Mouse (Mus musculus): ENCODE results near the gene Slc25a3. TPM values are rescaled to one million over a fixed set of nuclear protein-coding genes. Genes with fewer than 3 reads are reported as not detected.

The Slc25a3 gene
- total and polyA plus RNA-seq, 3 experiments: 428 to 792 (median 509) TPM

DNA sequence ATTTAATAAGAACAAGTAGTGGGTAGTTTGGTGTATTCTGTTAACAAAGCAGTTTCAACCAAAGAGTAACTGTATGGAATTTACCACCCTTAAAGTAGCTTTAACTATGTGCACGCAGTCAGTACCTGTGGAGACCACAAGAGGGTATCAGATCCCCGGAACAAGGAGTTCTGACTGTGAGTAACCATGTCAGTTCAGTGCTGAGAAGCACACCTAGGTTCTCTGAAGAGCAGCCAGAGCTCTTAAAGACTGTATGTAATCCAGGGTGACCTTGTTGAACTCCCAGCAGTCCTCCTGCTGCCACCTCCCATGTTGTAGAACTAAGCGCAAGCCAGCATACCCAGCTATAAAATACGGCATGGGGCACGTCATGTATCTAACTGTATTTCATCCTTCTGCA is 43.0 kb upstream of the Slc25a3 start (continued):
- TF ChIP-seq IRF4 (IDR thresholded peaks at IDR 0.05; ENCODE audit: low read depth, low read length): peak; percentile 20; the same call in 1 of the 2 replicates

DNA sequence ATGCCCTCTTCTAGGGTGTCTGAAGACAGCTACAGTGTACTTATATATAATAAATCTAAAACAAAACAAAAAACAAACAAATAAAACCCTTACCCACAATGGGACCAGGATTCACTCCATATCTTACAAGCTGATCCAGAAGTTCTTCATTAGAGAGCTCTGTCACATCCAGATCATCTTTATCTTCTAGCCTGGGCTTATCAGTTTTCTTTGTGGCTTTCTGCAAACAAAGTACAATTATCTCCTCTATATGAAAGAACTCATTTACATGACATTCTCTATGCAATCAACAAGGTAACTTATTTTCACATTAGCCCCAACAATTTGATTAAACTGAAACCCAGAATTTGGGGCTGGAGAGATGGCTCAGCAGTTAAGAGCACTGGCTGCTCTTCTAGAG is 42.0 kb upstream of the Slc25a3 start:
- Histone ChIP-seq H3K9ac (ENCODE audit: insufficient read depth, low read depth) (0 out of 2 replicates have a peak overlapping the region, but pooled peaks have one; percentile 20), H3K36me3 (replicated peaks in 1 of 2; ENCODE audit: control insufficient read depth in 1 of 2, insufficient read depth in 1 of 2, low read length in 1 of 2) (peaks cover 38 to 50% of the 10 kb centered on the region in 2 experiments), H3K27me3 (replicated peaks) (no peaks in the 10 kb centered on the region), H3K27ac (ENCODE audit: insufficient read depth, low read depth) (no peak overlapping the region), H3K4me3 (replicated peaks in 1 of 3; ENCODE audit: low read depth in 2 of 3, low read length in 2 of 3, poor library complexity in 1 of 3) (no peak overlapping the region), H3K4me1 (ENCODE audit: control insufficient read depth in 1 of 2, insufficient read depth in 2 of 2) (peaks cover 0 to 51% of the 10 kb centered on the region in 2 experiments; a peak in 2 of 4 replicates), H3K79me2 (replicated peaks; ENCODE audit: control insufficient read depth, extremely low read depth, insufficient read depth, poor library complexity, severe bottlenecking) (peaks cover 75% of the 10 kb centered on the region), H3K9me3 (replicated peaks; ENCODE audit: low read length) (no peaks in the 10 kb centered on the region), H3K4me2 (ENCODE audit: insufficient read depth, low read depth, poor library complexity, severe bottlenecking) (no peak overlapping the region)
- DNase-seq (ENCODE audit: extremely low read depth): no peak
- in situ Hi-C loops (cut with MboI; ENCODE audit: low pct_ligation_motif_present, low pct_unique_long_range_greater_than_20kb, low sequenced_read_pairs): no loop called here
- dilution Hi-C loops (cut with MboI; ENCODE audit: extremely low pct_ligation_motif_present, extremely low pct_unique_long_range_greater_than_20kb, low sequenced_read_pairs): no loop called here
- no peak for TF ChIP-seq EP300 (IDR thresholded peaks at IDR 0.05; ENCODE audit: low read length)
- no peak for TF ChIP-seq IRF4 (IDR thresholded peaks at IDR 0.05; ENCODE audit: low read depth, low read length)
- TF ChIP-seq ETS1 (conservative IDR thresholded peaks at IDR 0.05; ENCODE audit: low read depth, low read length): no peak

DNA sequence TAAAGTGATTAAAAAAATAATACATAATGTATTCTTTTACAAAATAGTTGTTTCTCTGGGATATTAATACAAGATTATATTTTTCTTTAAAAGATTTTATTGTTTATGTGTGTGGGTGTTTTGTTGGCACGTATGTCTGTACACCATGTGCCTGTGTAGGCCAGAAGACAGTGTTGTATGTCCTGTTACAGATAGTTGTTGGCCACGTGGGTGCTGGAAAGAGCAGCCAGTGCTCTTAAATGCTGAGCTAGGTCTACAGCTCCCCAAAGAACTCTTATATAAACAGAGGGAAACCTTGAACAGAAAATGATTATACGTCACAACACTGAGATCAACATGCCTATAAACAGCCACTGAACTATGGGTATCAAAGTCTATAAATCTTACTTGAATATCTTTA is 40.6 kb upstream of the Slc25a3 start:
- Histone ChIP-seq H3K4me1 (ENCODE audit: control insufficient read depth in 1 of 2, insufficient read depth in 2 of 2) (peaks cover 0 to 51% of the 10 kb centered on the region in 2 experiments; a peak in 2 of 4 replicates), H3K79me2 (replicated peaks; ENCODE audit: control insufficient read depth, extremely low read depth, insufficient read depth, poor library complexity, severe bottlenecking) (peaks cover 67% of the 10 kb centered on the region), H3K36me3 (replicated peaks in 1 of 2; ENCODE audit: control insufficient read depth in 1 of 2, insufficient read depth in 1 of 2, low read length in 1 of 2) (peaks cover 46 to 64% of the 10 kb centered on the region in 2 experiments), H3K4me2 (ENCODE audit: insufficient read depth, low read depth, poor library complexity, severe bottlenecking) (no peak overlapping the region), H3K27ac (ENCODE audit: insufficient read depth, low read depth) (no peak overlapping the region), H3K9ac (ENCODE audit: insufficient read depth, low read depth) (no peak overlapping the region), H3K27me3 (replicated peaks) (no peaks in the 10 kb centered on the region), H3K4me3 (replicated peaks in 1 of 3; ENCODE audit: low read depth in 2 of 3, low read length in 2 of 3, poor library complexity in 1 of 3) (no peak overlapping the region), H3K9me3 (replicated peaks; ENCODE audit: low read length) (no peaks in the 10 kb centered on the region)
- TF ChIP-seq IRF4 (IDR thresholded peaks at IDR 0.05; ENCODE audit: low read depth, low read length): no peak
- no peak for TF ChIP-seq RAD21 (IDR thresholded peaks at IDR 0.05; ENCODE audit: low read depth, low read length)
- TF ChIP-seq MAFK (IDR thresholded peaks at IDR 0.05; ENCODE audit: insufficient replicate concordance, low read length): no peak
- dilution Hi-C loops (cut with MboI; ENCODE audit: extremely low pct_ligation_motif_present, extremely low pct_unique_long_range_greater_than_20kb, low sequenced_read_pairs) (no loop called here), in situ Hi-C loops (cut with MboI; ENCODE audit: low pct_ligation_motif_present, low pct_unique_long_range_greater_than_20kb, low sequenced_read_pairs) (no loop called here)
- no peak for DNase-seq (ENCODE audit: extremely low read depth)

DNA sequence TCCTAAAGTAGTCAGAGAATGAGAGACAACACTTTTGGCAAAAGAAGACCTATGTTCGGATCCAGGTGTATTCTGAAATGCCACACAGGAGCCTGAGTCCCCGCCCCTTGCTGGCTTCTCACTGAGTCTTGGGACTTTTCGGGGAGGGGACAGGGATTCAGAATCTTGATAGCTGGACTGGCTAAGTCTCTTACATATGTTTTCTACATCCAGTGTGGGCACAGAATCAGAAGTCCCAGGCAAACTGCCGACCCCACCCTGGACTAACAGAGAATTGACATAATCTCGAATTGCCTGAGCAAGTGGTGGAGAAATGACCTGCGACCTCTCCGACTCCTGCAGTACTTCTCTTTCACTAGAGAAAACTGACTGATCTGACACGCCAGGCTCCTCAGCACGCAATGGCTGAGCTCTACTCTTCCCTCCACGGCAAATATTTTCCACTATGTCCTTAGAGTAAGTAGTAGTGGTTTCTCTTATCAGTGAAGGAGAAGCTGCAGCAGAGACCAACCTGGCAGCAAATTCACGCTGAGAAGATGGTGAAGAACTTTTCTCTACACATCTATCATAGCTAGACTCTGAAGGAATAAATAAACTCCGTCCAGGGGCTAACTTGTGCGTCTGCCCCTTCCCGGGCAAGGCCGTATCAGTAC is 38.8 kb upstream of the Slc25a3 start:
- no peak overlapping the region for H3K4me3 ChIP-seq (replicated peaks in 1 of 3; ENCODE audit: low read depth in 2 of 3, low read length in 2 of 3, poor library complexity in 1 of 3)
- H3K4me1 ChIP-seq (ENCODE audit: control insufficient read depth in 1 of 2, insufficient read depth in 2 of 2): peaks cover 2 to 67% of the 10 kb centered on the region in 2 experiments
- peaks cover 58 to 81% of the 10 kb centered on the region in 2 experiments for H3K36me3 ChIP-seq (replicated peaks in 1 of 2; ENCODE audit: control insufficient read depth in 1 of 2, insufficient read depth in 1 of 2, low read length in 1 of 2)
- in situ Hi-C loops (cut with MboI; ENCODE audit: low pct_ligation_motif_present, low pct_unique_long_range_greater_than_20kb, low sequenced_read_pairs): no loop called here
- no peak overlapping the region for H3K9ac ChIP-seq (ENCODE audit: insufficient read depth, low read depth)
- DNase-seq (ENCODE audit: extremely low read depth): no peak
- H3K9me3 ChIP-seq (replicated peaks; ENCODE audit: low read length): no peaks in the 10 kb centered on the region
- H3K27me3 ChIP-seq (replicated peaks): no peaks in the 10 kb centered on the region
- no peak overlapping the region for H3K4me2 ChIP-seq (ENCODE audit: insufficient read depth, low read depth, poor library complexity, severe bottlenecking)
- H3K27ac ChIP-seq (ENCODE audit: insufficient read depth, low read depth): no peak overlapping the region
- no peak for TF ChIP-seq ZC3H11A (IDR thresholded peaks at IDR 0.05; ENCODE audit: low read depth, low read length)
- TF ChIP-seq NRF1 (IDR thresholded peaks at IDR 0.05; ENCODE audit: low read depth, low read length): no peak
- TF ChIP-seq E2F4 (IDR thresholded peaks at IDR 0.05; ENCODE audit: insufficient replicate concordance, low read depth, low read length): no peak
- TF ChIP-seq ELF1 (IDR thresholded peaks at IDR 0.05; ENCODE audit: low read depth, low read length): no peak
- TF ChIP-seq ZMIZ1 (IDR thresholded peaks at IDR 0.05; ENCODE audit: low read depth, low read length): no peak
- TF ChIP-seq POLR2AphosphoS2 (IDR thresholded peaks at IDR 0.05; ENCODE audit: low read depth, low read length): no peak
- no peak for TF ChIP-seq MYC (IDR thresholded peaks at IDR 0.05; ENCODE audit: low read depth, low read length)
- TF ChIP-seq PAX5 (IDR thresholded peaks at IDR 0.05; ENCODE audit: low read length): no peak
- no peak for TF ChIP-seq MAZ (IDR thresholded peaks at IDR 0.05; ENCODE audit: low read depth, low read length)
- no peak for TF ChIP-seq IRF4 (IDR thresholded peaks at IDR 0.05; ENCODE audit: low read depth, low read length)
- no peak for TF ChIP-seq CHD2 (IDR thresholded peaks at IDR 0.05; ENCODE audit: low read length)
- no peak for TF ChIP-seq USF2 (conservative IDR thresholded peaks at IDR 0.05; ENCODE audit: low read depth, low read length)
- no peak for TF ChIP-seq TCF12 (IDR thresholded peaks at IDR 0.05; ENCODE audit: low read depth, low read length)
- no peak for TF ChIP-seq SIN3A (IDR thresholded peaks at IDR 0.05; ENCODE audit: low read length)
- no peak for TF ChIP-seq SMC3 (IDR thresholded peaks at IDR 0.05; ENCODE audit: low read depth, low read length)
- H3K79me2 ChIP-seq (replicated peaks; ENCODE audit: control insufficient read depth, extremely low read depth, insufficient read depth, poor library complexity, severe bottlenecking): peaks cover 52% of the 10 kb centered on the region
- dilution Hi-C loops (cut with MboI; ENCODE audit: extremely low pct_ligation_motif_present, extremely low pct_unique_long_range_greater_than_20kb, low sequenced_read_pairs): no loop called here
